Mouse (Mus musculus) intestine, embryonic 15.5 days (tissue): ENCODE measurements around the gene Tmem145. TPM values are rescaled to one million over a fixed set of nuclear protein-coding genes. Genes with fewer than 3 reads are reported as not detected.

Experiments
- ATAC-seq: fragments of 200-750 bp; cut with Nextera tagmentation; 2 replicates; pipeline ENCODE4 v1.8.0; 2017; ENCODE audit warnings: moderate TSS enrichment, moderate library complexity
- H3K27ac ChIP-seq: fragments of 300-500 bp; sonication (generic); 2 replicates; pipeline ENCODE4 v1.5.1; 2015; ENCODE audit warnings: mild to moderate bottlenecking, inconsistent platforms
- H3K27me3 ChIP-seq: fragments of 300-500 bp; sonication (generic); replicated peaks from 2 replicates; pipeline ENCODE4 v1.6.1; 2015; ENCODE audit warnings: inconsistent platforms
- H3K36me3 ChIP-seq: fragments of 300-500 bp; sonication (generic); 2 replicates; pipeline ENCODE4 v1.6.1; 2015; ENCODE audit warnings: inconsistent platforms
- H3K4me1 ChIP-seq: fragments of 300-500 bp; sonication (generic); replicated peaks from 2 replicates; pipeline ENCODE4 v1.6.1; 2015; ENCODE audit warnings: inconsistent platforms
- H3K4me2 ChIP-seq: fragments of 300-500 bp; sonication (generic); replicated peaks from 2 replicates; pipeline ENCODE4 v1.6.1; 2015; ENCODE audit warnings: mild to moderate bottlenecking, inconsistent platforms
- H3K4me3 ChIP-seq: fragments of 300-500 bp; sonication (generic); replicated peaks from 2 replicates; pipeline ENCODE4 v1.5.1; 2015; ENCODE audit warnings: inconsistent platforms
- H3K9ac ChIP-seq: fragments of 300-500 bp; sonication (generic); 2 replicates; pipeline ENCODE4 v1.6.1; 2015; ENCODE audit warnings: inconsistent platforms
- H3K9me3 ChIP-seq: fragments of 300-500 bp; sonication (generic); 2 replicates; pipeline ENCODE4 v1.6.1; 2016; ENCODE audit warnings: inconsistent platforms
- WGBS: fragments of 180-500 bp; shearing (Covaris S2); methylation state at CpG from one replicate; pipeline ENCODE4 v1.1.7; 2015; 5-methylcytosine and 5-hydroxymethylcytosine counted together
- polyA plus RNA-seq: library from polyadenylated mRNA; unstranded; fragments of >200 nt; fragmentation: Nextera tagmentation; extraction: Ambion mirVana; gene quantifications from 2 replicates; pipeline ENCODE4 v1.2.1, GENCODE M21; 2015

Tmem145 gene
- polyA plus RNA-seq, 1 experiment from 2014 or later: 1.3 TPM

DNA sequence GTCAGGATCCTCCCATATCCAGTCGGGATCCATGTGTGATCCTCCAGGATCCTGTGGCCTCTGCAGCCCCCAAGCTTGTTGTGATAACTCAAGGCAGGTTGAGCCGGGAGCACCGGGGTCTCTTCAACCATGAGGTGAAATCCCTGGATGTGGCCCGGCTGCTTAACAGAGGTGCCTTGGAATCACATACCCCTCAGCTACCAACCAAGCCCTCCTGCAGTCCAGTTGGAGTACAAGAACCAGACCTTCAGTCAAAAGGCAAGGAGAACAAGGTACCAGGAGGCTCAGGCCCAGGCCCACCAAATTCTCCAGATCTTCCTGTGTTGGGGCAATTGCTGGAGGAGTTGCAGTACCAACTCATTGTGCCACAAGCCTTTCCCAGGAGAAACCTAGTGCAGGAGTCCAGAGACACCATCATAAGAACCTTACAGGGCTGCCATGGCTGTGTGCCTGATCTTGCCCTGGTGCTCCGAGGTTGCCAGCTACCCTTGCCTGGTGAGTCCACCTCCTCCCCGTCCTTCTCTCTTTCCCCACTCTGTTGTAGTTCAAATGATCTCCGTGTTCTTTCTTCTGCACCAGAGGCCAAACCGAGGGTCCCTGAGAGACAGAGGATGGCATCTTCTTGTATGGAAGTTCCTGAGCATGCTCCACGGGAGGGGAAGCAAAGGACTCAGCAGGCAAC, 2.8 kb upstream of the Tmem145 start:
- Histone ChIP-seq H3K9ac (no peak overlapping the region), H3K36me3 (no peaks in the 10 kb centered on the region), H3K27me3 (peaks cover 6% of the 10 kb centered on the region), H3K4me2 (no peak overlapping the region), H3K4me3 (no peak overlapping the region), H3K9me3 (no peaks in the 10 kb centered on the region), H3K27ac (no peak overlapping the region), H3K4me1 (peaks cover 6% of the 10 kb centered on the region; the same call in 1 of the 2 replicates)
- ATAC-seq: no peak
- 65% methylated on average over 9 of the region's 9 CpGs for WGBS

DNA sequence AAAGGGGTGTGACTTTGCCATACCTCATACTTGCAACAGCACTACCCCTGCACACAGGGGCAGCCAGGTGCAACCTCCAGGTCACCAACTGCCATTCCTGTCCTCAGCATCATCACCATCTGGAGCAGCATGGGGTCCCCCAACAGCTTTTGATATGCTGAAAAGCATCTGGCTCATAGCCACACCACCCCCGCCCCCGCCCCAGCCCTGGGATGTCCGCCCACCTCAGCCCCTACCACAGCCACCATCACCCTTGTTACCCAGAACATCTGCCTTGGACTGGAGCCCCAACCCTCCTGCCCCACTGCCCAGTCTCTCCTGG, 2.3 kb upstream of the Tmem145 start:
- Histone ChIP-seq H3K27ac (no peak overlapping the region), H3K4me3 (no peak overlapping the region), H3K36me3 (no peaks in the 10 kb centered on the region), H3K9ac (no peak overlapping the region), H3K4me2 (no peak overlapping the region), H3K9me3 (no peaks in the 10 kb centered on the region), H3K4me1 (0 out of 2 replicates have a peak, but pooled peaks cover 6% of the 10 kb centered on the region), H3K27me3 (peaks cover 7% of the 10 kb centered on the region)
- WGBS: 72% methylated on average over 3 of the region's 3 CpGs
- ATAC-seq: no peak

DNA sequence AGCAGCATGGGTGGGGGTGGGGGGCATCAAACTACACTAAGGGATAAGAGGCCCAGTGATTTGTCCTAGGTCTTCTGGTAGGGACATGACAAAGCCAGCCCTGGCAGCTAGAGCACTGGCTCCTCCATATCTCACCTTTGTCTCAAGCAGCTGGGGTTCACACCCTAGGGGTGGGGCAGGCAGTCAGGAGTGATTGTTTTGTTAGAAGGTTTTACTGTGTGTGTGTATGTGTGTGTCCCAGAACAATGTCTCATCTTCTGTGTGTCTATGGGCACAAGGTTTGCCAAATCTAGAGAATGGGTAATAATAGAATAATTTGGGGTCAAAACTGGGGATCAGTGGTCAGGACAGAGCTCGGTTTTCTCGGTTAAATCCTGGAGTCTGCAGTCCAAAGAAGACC, 425 bp upstream of the Tmem145 start:
- no peaks in the 10 kb centered on the region for H3K9me3 ChIP-seq
- H3K9ac ChIP-seq: no peak overlapping the region
- H3K27ac ChIP-seq: no peak overlapping the region
- H3K36me3 ChIP-seq: no peaks in the 10 kb centered on the region
- 2% methylated on average over 2 of the region's 2 CpGs for WGBS
- no peak for ATAC-seq
- H3K4me2 ChIP-seq: peak overlapping the region; percentile 89
- H3K4me3 ChIP-seq: peak overlapping the region; percentile 54
- 0 out of 2 replicates have a peak, but pooled peaks cover 6% of the 10 kb centered on the region for H3K4me1 ChIP-seq
- peaks cover 17% of the 10 kb centered on the region for H3K27me3 ChIP-seq

DNA sequence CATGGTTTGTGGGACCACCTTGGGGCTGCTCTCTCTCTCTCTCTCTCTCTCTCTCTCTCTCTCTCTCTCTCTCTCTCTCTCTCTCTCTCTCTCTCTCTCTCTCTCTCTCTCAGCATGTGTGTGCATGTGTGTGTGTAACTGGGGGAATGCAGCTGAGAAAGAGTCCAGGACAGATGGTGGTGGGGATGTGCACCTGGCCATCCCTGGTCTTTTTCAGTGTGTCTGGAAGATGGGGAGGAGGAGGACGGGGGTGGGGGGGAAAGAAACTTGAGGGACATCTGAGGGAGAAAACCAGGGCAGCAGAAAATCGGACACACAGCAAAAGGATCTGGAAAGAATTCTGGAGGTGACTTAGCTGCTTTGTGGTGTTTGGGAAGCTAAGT, 699 bp downstream of the Tmem145 start:
- ATAC-seq: no peak
- Histone ChIP-seq H3K9me3 (no peaks in the 10 kb centered on the region), H3K9ac (no peak overlapping the region), H3K4me3 (no peak overlapping the region), H3K27me3 (peaks cover 22% of the 10 kb centered on the region), H3K27ac (no peak overlapping the region), H3K4me1 (0 out of 2 replicates have a peak, but pooled peaks cover 6% of the 10 kb centered on the region), H3K36me3 (no peaks in the 10 kb centered on the region), H3K4me2 (peak overlapping the region; percentile 89; the same call in 1 of the 2 replicates)
- 43% methylated on average over 2 of the region's 2 CpGs for WGBS

DNA sequence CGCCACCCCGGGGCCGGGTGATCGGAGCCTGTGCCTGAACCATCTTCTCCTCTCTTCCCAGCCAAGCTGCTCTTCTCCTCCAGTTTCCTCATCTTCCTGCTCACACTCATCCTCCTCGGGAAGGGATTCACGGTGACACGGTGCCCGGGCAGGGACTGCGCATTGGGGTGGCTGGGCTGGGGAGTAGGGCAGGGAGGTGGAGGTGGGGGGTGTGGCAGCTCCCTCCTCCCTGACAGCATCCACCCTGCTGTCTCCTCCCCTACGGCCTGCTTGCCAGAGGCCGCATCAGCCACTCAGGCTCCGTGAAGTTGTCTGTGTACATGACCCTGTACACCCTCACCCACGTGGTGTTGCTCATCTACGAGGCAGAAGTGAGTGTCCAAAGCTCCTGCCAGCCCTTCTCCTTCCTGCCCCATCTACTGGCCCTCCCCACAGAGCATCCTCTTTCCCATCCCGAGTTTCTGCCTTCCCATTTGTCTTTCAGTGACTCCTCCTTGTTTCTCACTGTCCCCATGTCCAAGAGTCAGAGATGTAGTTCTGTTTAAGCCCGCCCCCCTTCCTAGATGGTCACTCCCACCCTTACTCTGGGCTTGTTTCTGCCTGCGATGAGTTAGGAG, 2.9 kb downstream of the Tmem145 start:
- Histone ChIP-seq H3K27me3 (peaks cover 44% of the 10 kb centered on the region), H3K27ac (no peak overlapping the region), H3K9me3 (no peaks in the 10 kb centered on the region), H3K4me1 (0 out of 2 replicates have a peak, but pooled peaks cover 6% of the 10 kb centered on the region), H3K36me3 (no peaks in the 10 kb centered on the region), H3K9ac (no peak overlapping the region), H3K4me3 (no peak overlapping the region), H3K4me2 (no peak overlapping the region)
- 59% methylated on average over 17 of the region's 17 CpGs for WGBS
- ATAC-seq: no peak

DNA sequence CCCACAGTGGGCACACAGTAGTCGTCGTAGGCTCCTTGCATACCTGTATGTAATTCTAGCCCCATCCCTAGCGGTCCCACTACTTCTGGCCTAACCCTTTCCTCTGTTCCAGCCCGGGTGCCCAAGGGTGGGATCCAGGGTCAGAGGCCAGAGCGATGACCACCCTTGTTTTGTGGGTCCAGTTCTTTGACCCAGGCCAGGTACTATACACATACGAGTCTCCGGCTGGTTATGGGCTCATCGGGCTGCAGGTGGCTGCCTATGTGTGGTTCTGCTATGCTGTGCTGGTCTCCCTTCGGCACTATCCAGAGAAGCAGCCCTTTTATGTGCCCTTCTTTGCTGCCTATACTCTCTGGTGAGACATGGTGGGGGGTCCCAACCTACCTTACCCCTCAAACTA, 3.5 kb downstream of the Tmem145 start:
- H3K9ac ChIP-seq: no peak overlapping the region
- no peak for ATAC-seq
- 87% methylated on average over 9 of the region's 9 CpGs for WGBS
- H3K27me3 ChIP-seq: peaks cover 50% of the 10 kb centered on the region
- H3K4me1 ChIP-seq: 0 out of 2 replicates have a peak, but pooled peaks cover 6% of the 10 kb centered on the region
- H3K9me3 ChIP-seq: no peaks in the 10 kb centered on the region
- H3K36me3 ChIP-seq: no peaks in the 10 kb centered on the region
- no peak overlapping the region for H3K4me3 ChIP-seq
- no peak overlapping the region for H3K4me2 ChIP-seq
- no peak overlapping the region for H3K27ac ChIP-seq

DNA sequence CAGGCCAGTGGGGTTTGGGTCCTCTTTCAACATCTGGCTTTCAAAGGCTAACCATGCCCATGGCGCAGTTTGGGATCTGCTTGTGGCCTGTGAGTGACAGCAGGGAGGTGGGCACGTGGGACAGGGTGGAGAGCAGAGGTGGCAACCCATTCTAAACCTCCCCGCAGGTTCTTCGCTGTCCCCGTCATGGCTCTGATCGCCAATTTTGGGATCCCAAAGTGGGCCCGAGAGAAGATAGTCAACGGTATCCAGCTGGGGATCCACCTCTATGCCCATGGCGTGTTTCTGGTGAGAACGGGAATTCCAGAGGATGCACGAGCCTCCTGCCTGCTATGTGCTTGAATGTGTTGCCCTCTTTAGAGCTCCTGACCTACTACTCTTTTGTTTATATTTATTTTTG, 5.3 kb downstream of the Tmem145 start:
- Histone ChIP-seq H3K36me3 (no peaks in the 10 kb centered on the region), H3K4me2 (no peak overlapping the region), H3K9me3 (no peaks in the 10 kb centered on the region), H3K4me3 (no peak overlapping the region), H3K27me3 (peaks cover 59% of the 10 kb centered on the region), H3K27ac (no peak overlapping the region), H3K9ac (no peak overlapping the region), H3K4me1 (peaks cover 18% of the 10 kb centered on the region)
- 75% methylated on average over 11 of the region's 11 CpGs for WGBS
- no peak for ATAC-seq

DNA sequence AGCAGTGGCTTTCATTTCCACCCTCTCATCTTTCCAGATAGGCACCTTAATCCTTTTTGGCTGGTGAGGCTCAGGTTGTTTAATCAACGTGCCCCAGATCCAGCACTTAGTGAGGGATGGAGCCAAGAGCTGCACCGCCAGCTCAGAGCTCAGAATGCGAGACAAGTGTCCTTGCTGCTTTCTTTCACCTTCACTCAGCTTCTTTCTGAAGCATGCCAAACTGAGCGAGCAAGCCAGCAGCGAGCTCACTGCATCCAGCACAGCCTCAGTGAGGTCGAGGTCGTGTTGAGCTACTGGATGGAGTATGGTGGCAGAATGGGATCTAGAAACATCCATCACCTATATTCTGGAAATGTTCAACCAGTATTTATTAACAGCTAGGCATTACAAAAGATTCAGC, 7.4 kb downstream of the Tmem145 start:
- WGBS: 39% methylated on average over 7 of the region's 7 CpGs
- no peaks in the 10 kb centered on the region for H3K9me3 ChIP-seq
- no peak overlapping the region for H3K27ac ChIP-seq
- no peak for ATAC-seq
- H3K4me1 ChIP-seq: peaks cover 24% of the 10 kb centered on the region
- H3K4me3 ChIP-seq: no peak overlapping the region
- no peak overlapping the region for H3K9ac ChIP-seq
- no peak overlapping the region for H3K4me2 ChIP-seq
- H3K36me3 ChIP-seq: no peaks in the 10 kb centered on the region
- H3K27me3 ChIP-seq: peaks cover 58% of the 10 kb centered on the region

DNA sequence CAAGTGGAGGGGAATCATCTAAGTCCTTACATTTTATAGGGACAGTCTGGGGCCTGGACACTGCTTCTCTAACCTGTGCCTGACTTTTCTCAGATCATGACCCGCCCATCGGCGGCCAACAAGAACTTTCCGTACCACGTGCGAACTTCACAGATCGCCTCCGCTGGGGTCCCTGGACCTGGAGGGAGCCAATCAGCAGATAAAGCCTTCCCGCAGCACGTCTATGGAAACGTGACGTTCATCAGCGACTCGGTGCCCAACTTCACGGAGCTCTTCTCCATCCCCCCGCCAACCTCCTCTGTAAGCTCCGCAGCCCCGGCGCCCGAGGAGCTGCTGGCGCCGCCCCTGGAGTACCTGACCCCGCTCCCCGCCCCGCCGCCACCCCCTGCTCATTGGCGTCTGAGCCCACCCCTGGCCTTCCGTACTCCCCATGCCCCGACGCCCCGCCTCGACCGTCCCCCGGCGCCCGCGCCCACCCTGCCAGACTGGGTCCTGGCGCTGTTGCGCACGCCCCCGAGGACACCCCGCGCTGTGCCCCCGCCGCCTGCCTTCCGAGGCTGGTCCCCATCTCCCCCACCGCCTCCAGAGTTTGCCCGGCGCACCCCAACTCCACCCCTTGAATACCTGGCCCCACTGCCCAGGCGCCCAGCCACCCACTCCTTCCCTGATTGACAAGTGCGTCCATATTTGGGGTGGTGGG, 8.8 kb downstream of the Tmem145 start:
- Histone ChIP-seq H3K27me3 (peaks cover 48% of the 10 kb centered on the region), H3K4me2 (peak overlapping the region; percentile 90), H3K9me3 (no peaks in the 10 kb centered on the region), H3K36me3 (no peaks in the 10 kb centered on the region), H3K9ac (peak overlapping the region; percentile 48), H3K27ac (no peak overlapping the region), H3K4me3 (peak overlapping the region; percentile 43), H3K4me1 (peaks cover 26% of the 10 kb centered on the region)
- ATAC-seq: no peak
- 2% methylated on average over 46 of the region's 51 CpGs for WGBS

DNA sequence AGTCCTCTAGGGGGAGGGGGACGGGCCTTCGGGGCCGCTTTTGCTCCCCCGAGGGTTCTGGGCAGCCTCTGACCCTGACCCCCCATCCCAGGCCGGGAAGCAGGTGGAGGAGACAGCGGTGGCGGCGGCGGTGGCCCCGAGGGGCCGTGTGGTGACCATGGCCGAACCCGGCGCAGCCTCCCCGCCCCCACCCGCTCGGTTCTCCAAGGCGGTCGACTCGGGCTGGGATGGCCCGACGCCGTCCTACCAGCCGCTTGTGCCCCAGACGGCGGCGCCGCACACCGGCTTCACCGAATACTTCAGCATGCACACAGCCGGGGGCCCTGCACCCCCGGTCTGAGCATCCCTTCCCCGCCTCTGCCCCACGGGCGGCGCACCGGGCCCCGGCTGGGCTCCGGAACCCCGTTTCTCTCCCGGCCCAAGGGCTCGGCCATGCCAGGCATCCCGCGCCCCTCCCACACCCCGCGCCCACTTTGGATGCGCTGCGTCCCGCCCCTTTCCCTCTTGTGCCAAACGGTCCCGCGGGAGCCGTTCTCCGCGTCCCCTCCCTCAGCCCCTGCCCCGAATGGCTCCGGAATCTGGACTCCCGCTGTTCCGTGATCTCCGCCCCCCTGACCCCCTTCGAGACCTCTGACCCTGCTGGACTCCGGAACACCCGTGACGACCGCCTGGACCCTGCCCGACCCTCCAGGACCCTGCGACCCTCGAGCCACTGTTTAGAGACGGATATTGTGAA, 9.6 kb downstream of the Tmem145 start:
- Histone ChIP-seq H3K4me1 (peaks cover 26% of the 10 kb centered on the region), H3K36me3 (no peaks in the 10 kb centered on the region), H3K4me3 (peak overlapping the region; percentile 43), H3K27ac (no peak overlapping the region), H3K9me3 (no peaks in the 10 kb centered on the region), H3K9ac (peak overlapping the region; percentile 48), H3K4me2 (peak overlapping the region; percentile 90), H3K27me3 (peaks cover 48% of the 10 kb centered on the region)
- 2% methylated on average over 69 of the region's 69 CpGs for WGBS
- ATAC-seq: no peak

DNA sequence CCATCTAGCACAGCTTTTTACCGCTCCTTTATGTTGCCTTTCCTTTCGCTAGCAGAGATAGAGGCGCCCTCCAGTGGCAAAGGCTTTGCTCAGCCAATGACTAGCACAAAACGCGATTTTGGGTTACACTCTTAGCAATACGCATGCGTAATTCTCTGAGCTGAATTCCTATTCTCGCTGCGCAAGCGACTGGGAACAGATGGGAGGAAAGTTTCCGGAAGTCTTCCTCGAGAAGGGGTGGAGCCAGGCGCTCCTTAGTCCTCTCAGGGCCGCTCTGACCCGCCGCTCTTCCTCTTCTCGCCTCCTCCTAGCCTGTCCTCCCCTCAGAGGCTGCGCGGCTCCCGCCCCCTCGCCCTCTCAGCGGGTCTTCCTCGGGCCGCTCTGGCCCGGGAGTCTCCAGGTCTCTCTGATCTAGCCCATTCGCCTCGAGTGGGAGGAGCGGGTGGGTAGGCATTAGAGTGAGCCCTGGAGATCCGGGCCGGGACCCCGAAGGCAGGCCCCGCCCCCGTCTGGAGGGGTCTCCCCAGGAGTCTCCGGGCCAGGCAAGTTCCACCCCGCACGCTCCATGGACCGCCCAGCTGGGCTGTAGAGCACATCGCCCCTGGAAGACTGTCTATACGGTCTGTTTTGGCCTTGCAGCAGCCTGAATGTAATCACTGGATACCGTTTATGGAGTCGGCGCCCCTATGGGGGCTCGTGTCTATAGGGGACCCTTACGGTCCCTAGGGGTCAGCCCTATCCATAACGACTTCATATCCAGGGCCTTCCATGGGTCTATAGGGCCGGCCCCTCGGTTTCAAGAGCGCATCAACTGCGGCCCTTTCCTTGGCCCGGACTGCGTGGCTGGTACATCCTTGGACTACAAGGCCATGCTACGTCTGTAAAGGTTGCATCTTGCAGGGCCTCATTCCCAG, 10.9 kb downstream of the Tmem145 start, which contains the start of gene Megf8:
Gene Megf8 (plus strand): TSS at position 633 of the 914 bp plus-strand sequence.
- WGBS: under 1% methylated on average over 52 of the region's 52 CpGs
- H3K27ac ChIP-seq: peak within 1 kb of the TSS; percentile 82
- peaks cover 31% of the 10 kb centered on the region for H3K4me1 ChIP-seq
- peak within 1 kb of the TSS; percentile 96 for H3K4me2 ChIP-seq
- peaks cover 41% of the 10 kb centered on the region for H3K27me3 ChIP-seq
- H3K9ac ChIP-seq: peak within 1 kb of the TSS; percentile 70
- H3K9me3 ChIP-seq: no peaks in the 10 kb centered on the region
- ATAC-seq: peak; percentile 98
- peak within 1 kb of the TSS; percentile 61 for H3K4me3 ChIP-seq
- no peaks in the 10 kb centered on the region for H3K36me3 ChIP-seq
